Mouse (Mus musculus) intestine, postnatal 0 days (tissue): ENCODE measurements around the gene Tmcc3. TPM values are rescaled to one million over a fixed set of nuclear protein-coding genes. Genes with fewer than 3 reads are reported as not detected.

Source experiments
- ATAC-seq: fragments of 200-750 bp; cut with Nextera tagmentation; 2 replicates; pipeline ENCODE4 v1.8.0; 2017; ENCODE audit warnings: mild to moderate bottlenecking, moderate TSS enrichment, moderate library complexity
- H3K27ac ChIP-seq: fragments of 300-500 bp; sonication (generic); 2 replicates; pipeline ENCODE4 v1.5.1; 2014; ENCODE audit warnings: mild to moderate bottlenecking, low read depth, low read length, moderate library complexity
- H3K27me3 ChIP-seq: fragments of 300-500 bp; sonication (generic); replicated peaks from 2 replicates; pipeline ENCODE4 v1.6.1; 2014; ENCODE audit warnings: low read length, mixed read lengths; ENCODE audit not compliant: control insufficient read depth, insufficient read depth
- H3K36me3 ChIP-seq: fragments of 300-500 bp; sonication (generic); 2 replicates; pipeline ENCODE4 v1.6.1; 2014; ENCODE audit warnings: mild to moderate bottlenecking, moderate library complexity; ENCODE audit not compliant: control insufficient read depth, insufficient read depth
- H3K4me1 ChIP-seq: fragments of 300-500 bp; sonication (generic); replicated peaks from 2 replicates; pipeline ENCODE4 v1.6.1; 2014; ENCODE audit warnings: antibody characterized with exemption, low read length, mixed read lengths; ENCODE audit not compliant: control insufficient read depth, insufficient read depth
- H3K4me2 ChIP-seq: fragments of 300-500 bp; sonication (generic); replicated peaks from 2 replicates; pipeline ENCODE4 v1.6.1; 2014; ENCODE audit warnings: low read depth, mild to moderate bottlenecking, moderate library complexity
- H3K4me3 ChIP-seq: fragments of 300-500 bp; sonication (generic); 2 replicates; pipeline ENCODE4 v1.5.1; 2014; ENCODE audit warnings: low read depth, low read length
- H3K9ac ChIP-seq: fragments of 300-500 bp; sonication (generic); 2 replicates; pipeline ENCODE4 v1.6.1; 2014; ENCODE audit warnings: mild to moderate bottlenecking, low read depth, low read length
- H3K9me3 ChIP-seq: fragments of 300-500 bp; sonication (generic); 2 replicates; pipeline ENCODE4 v1.6.1; 2016; ENCODE audit warnings: mixed run types; ENCODE audit not compliant: control insufficient read depth
- CTCF ChIP-seq: sonication (generic); IDR thresholded peaks from 2 replicates; pipeline ENCODE4 v1.5.1; 2016; ENCODE audit warnings: low read depth, mild to moderate bottlenecking, control low read depth, antibody characterized with exemption, moderate library complexity
- WGBS: fragments of 180-500 bp; shearing (Covaris S2); extraction: QIAGEN DNeasy Blood & Tissue Kit; methylation state at CpG from one replicate; pipeline ENCODE4 v1.1.7; 2014; 5-methylcytosine and 5-hydroxymethylcytosine counted together
- polyA plus RNA-seq: library from polyadenylated mRNA; unstranded; fragments of >200 nt; fragmentation: Nextera tagmentation; extraction: Ambion mirVana; gene quantifications from 2 replicates; pipeline ENCODE4 v1.2.1, GENCODE M21; 2015

Tmcc3 gene
- polyA plus RNA-seq, 1 experiment from 2014 or later, result 10.0 TPM

DNA sequence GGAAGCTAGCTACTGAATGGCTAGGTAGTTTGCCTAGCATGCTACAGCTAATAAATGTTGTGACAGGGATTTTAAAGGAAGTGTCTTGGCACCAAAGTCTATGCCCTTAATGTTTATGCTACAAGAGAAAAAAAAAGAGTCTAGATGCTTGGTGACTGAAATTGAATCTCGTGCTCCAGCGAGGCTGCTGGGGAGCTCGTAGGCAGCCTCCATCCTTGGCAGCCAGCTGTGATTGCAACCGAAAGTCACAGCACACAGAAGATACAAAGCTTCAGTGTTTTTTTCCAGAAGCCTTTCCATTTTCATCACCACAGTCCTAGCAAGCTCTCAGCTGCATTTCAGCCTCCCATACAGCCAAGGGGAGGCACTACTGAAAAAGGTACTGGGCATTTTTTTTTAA, 6.8 kb downstream of the Tmcc3 start:
- ATAC-seq, result no peak
- no peak overlapping the region for H3K27ac ChIP-seq
- TF ChIP-seq CTCF, result no peak
- H3K4me3 ChIP-seq, result no peak overlapping the region
- 75% methylated on average over 4 of the region's 4 CpGs for WGBS
- H3K4me1 ChIP-seq, result no peaks in the 10 kb centered on the region
- no peak overlapping the region for H3K4me2 ChIP-seq
- no peaks in the 10 kb centered on the region for H3K9me3 ChIP-seq
- H3K9ac ChIP-seq, result no peak overlapping the region
- peaks cover 5% of the 10 kb centered on the region for H3K27me3 ChIP-seq
- no peaks in the 10 kb centered on the region for H3K36me3 ChIP-seq

DNA sequence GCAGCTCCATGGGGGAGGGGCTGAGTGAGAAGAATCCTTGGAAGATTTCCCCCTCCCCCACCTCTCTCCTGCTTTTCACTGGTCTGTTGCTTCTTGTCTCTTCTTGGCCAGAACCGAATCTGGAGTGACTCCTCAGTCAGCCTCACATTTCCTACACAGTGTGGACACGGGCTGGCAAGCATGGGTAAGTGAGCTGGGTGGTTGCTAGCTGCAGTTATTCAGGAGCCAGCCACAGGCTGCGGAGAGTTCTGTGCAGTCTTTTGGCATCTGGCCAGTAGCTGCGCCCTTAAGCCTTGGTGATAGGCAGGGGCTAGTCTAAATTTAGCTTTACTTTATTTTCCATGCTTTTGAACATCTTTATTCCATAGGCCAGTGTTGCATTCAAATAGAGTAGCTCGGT, 18.2 kb downstream of the Tmcc3 start:
- ATAC-seq, result no peak
- Histone ChIP-seq H3K4me3 (no peak overlapping the region), H3K27ac (no peak overlapping the region), H3K4me2 (no peak overlapping the region), H3K4me1 (no peaks in the 10 kb centered on the region), H3K9ac (no peak overlapping the region), H3K27me3 (no peaks in the 10 kb centered on the region), H3K9me3 (no peaks in the 10 kb centered on the region), H3K36me3 (no peaks in the 10 kb centered on the region)
- 36% methylated on average over 5 of the region's 5 CpGs for WGBS
- no peak for TF ChIP-seq CTCF

DNA sequence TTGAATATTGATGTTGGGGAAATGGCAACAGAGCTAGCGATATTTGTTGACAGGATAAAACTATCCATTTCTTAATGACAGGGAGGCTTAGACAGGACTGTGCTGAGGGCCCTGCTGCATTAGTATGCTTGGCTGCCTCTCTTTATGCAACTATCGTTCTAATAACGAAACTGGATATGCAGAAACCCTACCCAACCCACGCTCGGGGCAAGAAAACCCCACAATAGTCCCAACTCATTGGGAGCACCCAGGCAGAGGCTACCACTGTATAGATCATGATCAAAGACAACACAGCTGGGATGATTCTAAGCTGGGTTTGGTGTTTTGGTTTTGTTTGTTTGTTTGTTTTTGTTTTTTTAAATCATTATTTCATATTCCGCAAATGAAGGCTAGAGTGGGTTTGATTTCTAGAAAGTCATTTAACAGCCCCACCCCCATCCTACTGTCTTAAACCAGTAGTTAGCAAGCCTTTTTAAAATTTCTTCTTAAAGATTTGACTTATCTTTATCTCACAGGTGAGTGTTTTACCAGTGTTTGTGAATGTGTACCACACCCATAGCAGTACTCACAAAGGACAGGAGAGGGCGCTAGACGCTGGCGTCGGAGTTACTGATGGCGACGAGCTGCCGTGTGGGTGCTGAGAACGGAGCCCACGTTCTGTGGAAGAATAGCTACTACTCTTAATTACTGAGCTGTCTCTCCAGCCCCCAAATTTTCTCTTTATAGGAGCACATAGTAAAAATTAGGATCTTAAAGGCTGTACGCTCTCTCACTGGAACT, 20.8 kb downstream of the Tmcc3 start:
- no peak for TF ChIP-seq CTCF
- 86% methylated on average over 16 of the region's 16 CpGs for WGBS
- ATAC-seq, result no peak

DNA sequence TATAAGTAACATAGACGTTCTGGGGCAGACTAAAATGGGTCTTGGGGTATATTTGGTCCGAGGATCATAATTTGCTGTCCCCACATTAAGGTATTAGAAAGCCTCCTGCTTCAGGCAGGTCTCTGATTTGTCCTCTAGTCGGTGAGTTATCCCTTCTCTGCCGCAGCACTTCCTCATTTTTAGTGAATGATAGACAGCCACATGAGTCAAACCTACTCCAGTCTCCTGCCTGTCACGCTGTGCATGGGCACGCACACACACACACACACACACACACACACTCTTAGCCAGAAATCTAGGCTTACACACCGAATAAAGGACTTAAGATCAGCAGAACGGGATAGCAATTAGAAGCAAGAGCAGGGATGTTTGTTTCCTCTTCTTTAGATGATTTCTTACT, 21.6 kb downstream of the Tmcc3 start:
- Histone ChIP-seq H3K4me1 (no peaks in the 10 kb centered on the region), H3K27ac (no peak overlapping the region), H3K4me3 (no peak overlapping the region), H3K27me3 (no peaks in the 10 kb centered on the region), H3K9me3 (no peaks in the 10 kb centered on the region), H3K4me2 (no peak overlapping the region), H3K36me3 (no peaks in the 10 kb centered on the region), H3K9ac (no peak overlapping the region)
- TF ChIP-seq CTCF, result no peak
- ATAC-seq, result no peak
- WGBS, result 82% methylated on average over 8 of the region's 8 CpGs

More for the DNA sequence above, 20.8 kb downstream of the Tmcc3 start:
- Histone ChIP-seq H3K4me2 (no peak overlapping the region), H3K9ac (no peak overlapping the region), H3K9me3 (no peaks in the 10 kb centered on the region), H3K36me3 (no peaks in the 10 kb centered on the region), H3K27me3 (no peaks in the 10 kb centered on the region), H3K4me1 (no peaks in the 10 kb centered on the region), H3K4me3 (no peak overlapping the region), H3K27ac (no peak overlapping the region)

DNA sequence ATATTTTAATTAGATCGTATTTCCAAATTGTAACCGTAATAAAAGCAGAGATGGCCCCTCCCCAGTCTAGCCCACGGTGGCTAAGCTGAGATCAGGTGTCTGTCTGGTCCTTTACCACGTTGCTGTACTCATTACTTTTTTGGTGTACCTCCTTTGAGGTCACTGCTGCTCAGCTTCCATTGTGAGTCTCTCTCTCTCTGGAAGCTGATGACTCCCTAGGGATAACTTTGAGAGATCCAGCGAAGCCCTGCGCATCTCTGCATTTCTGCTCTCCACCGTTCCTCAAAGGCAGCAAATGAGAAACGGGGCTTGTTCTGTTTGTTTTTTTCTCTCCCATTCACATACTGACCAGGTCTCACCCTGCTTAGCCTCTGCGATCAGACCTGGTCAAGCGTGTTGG, 23.3 kb downstream of the Tmcc3 start:
- no peak overlapping the region for H3K27ac ChIP-seq
- H3K4me3 ChIP-seq, result no peak overlapping the region
- no peak overlapping the region for H3K9ac ChIP-seq
- no peak for TF ChIP-seq CTCF
- no peaks in the 10 kb centered on the region for H3K9me3 ChIP-seq
- H3K4me2 ChIP-seq, result no peak overlapping the region
- H3K4me1 ChIP-seq, result no peaks in the 10 kb centered on the region
- no peaks in the 10 kb centered on the region for H3K36me3 ChIP-seq
- H3K27me3 ChIP-seq, result no peaks in the 10 kb centered on the region
- ATAC-seq, result no peak
- 67% methylated on average over 10 of the region's 10 CpGs for WGBS

DNA sequence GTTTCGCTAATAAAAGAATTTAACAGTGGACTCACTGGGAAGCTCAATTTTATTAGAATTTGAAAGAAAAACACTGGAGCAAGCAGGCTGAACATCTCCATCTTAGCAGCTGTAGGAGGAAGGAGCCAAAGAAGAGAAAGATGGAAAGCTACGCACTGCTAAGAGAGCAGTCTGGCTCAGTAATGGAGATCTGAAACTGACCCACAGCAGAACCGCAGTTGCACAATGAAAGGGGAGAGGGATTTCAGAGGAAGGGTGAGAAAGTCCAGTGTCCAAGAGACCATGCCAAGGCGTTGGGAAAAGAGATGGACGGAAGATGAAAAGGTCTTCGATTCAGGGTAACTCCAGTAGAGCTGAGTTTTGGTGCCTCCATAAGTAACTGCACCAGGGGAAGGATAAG, 24.3 kb downstream of the Tmcc3 start:
- no peaks in the 10 kb centered on the region for H3K9me3 ChIP-seq
- H3K9ac ChIP-seq, result no peak overlapping the region
- H3K27ac ChIP-seq, result no peak overlapping the region
- H3K36me3 ChIP-seq, result no peaks in the 10 kb centered on the region
- no peak overlapping the region for H3K4me3 ChIP-seq
- 90% methylated on average over 6 of the region's 6 CpGs for WGBS
- no peaks in the 10 kb centered on the region for H3K27me3 ChIP-seq
- H3K4me2 ChIP-seq, result no peak overlapping the region
- no peaks in the 10 kb centered on the region for H3K4me1 ChIP-seq
- TF ChIP-seq CTCF, result no peak
- no peak for ATAC-seq
